Mouse (Mus musculus) heart, embryonic 14.5 days (tissue): ENCODE data around the gene Dagla. TPM values are rescaled to one million over a fixed set of nuclear protein-coding genes. Genes with fewer than 3 reads are reported as not detected.

Experiments
- ATAC-seq: fragments of 200-750 bp; cut with Nextera tagmentation; 2 replicates; pipeline ENCODE4 v1.8.0; 2017; ENCODE audit warnings: low read depth, moderate TSS enrichment; ENCODE audit not compliant: insufficient number of reproducible peaks, insufficient read depth, low FRiP score
- H3K27ac ChIP-seq, 2 experiments: fragments of 200-500 bp in 1 of 2; fragments of 300-500 bp in 1 of 2; sonication (generic) in 1 of 2; replicated peaks in 1 of 2; 2 replicates each; pipeline ENCODE4 v1.5.1; 2012 to 2014; ENCODE audit warnings: low read depth in 2 of 2, low read length in 2 of 2, control low read depth in 1 of 2, mild to moderate bottlenecking in 1 of 2, mixed read lengths in 1 of 2; ENCODE audit not compliant: control insufficient read depth in 1 of 2, insufficient read depth in 1 of 2
- H3K27me3 ChIP-seq: fragments of 300-500 bp; sonication (generic); 2 replicates; pipeline ENCODE4 v1.6.1; 2014; ENCODE audit warnings: mild to moderate bottlenecking, low read length, control low read depth; ENCODE audit not compliant: control insufficient read depth, insufficient read depth
- H3K36me3 ChIP-seq: fragments of 300-500 bp; sonication (generic); 2 replicates; pipeline ENCODE4 v1.6.1; 2014; ENCODE audit warnings: mild to moderate bottlenecking, control low read depth, low read length, mixed read lengths; ENCODE audit not compliant: control insufficient read depth, insufficient read depth
- H3K4me1 ChIP-seq, 2 experiments: fragments of 200-500 bp in 1 of 2; fragments of 300-500 bp in 1 of 2; sonication (generic) in 1 of 2; 2 replicates each; pipeline ENCODE4 v1.6.1; 2012 to 2014; ENCODE audit warnings: low read length in 2 of 2, control low read depth in 1 of 2, mixed read lengths in 1 of 2; ENCODE audit not compliant: control insufficient read depth in 2 of 2, insufficient read depth in 2 of 2
- H3K4me2 ChIP-seq: fragments of 300-500 bp; sonication (generic); 2 replicates; pipeline ENCODE4 v1.6.1; 2014; ENCODE audit warnings: mild to moderate bottlenecking, low read length
- H3K4me3 ChIP-seq, 2 experiments: fragments of 200-500 bp in 1 of 2; fragments of 300-500 bp in 1 of 2; sonication (generic) in 1 of 2; 2 replicates each; pipeline ENCODE4 v1.5.1; 2012 to 2014; ENCODE audit warnings: low read length in 2 of 2, mild to moderate bottlenecking in 2 of 2, control low read depth in 1 of 2, low read depth in 1 of 2, moderate library complexity in 1 of 2; ENCODE audit not compliant: control insufficient read depth in 1 of 2, insufficient read depth in 1 of 2
- H3K9ac ChIP-seq: fragments of 300-500 bp; sonication (generic); 2 replicates; pipeline ENCODE4 v1.6.1; 2014; ENCODE audit warnings: mild to moderate bottlenecking, low read length
- H3K9me3 ChIP-seq: fragments of 300-500 bp; sonication (generic); 2 replicates; pipeline ENCODE4 v1.6.1; 2016; ENCODE audit warnings: low read length, control low read depth; ENCODE audit not compliant: control insufficient read depth
- WGBS: fragments of 180-500 bp; shearing (Covaris S2); extraction: QIAGEN DNeasy Blood & Tissue Kit; methylation state at CpG from one replicate; pipeline ENCODE4 v1.1.7; 2014; 5-methylcytosine and 5-hydroxymethylcytosine counted together
- polyA plus RNA-seq: library from polyadenylated mRNA; unstranded; fragments of >200 nt; fragmentation: Nextera tagmentation; extraction: Ambion mirVana; gene quantifications from 2 replicates; pipeline ENCODE4 v1.2.1, GENCODE M21; 2014

Gene Dagla
- polyA plus RNA-seq, 1 experiment from 2014 or later, result 0.82 TPM

DNA sequence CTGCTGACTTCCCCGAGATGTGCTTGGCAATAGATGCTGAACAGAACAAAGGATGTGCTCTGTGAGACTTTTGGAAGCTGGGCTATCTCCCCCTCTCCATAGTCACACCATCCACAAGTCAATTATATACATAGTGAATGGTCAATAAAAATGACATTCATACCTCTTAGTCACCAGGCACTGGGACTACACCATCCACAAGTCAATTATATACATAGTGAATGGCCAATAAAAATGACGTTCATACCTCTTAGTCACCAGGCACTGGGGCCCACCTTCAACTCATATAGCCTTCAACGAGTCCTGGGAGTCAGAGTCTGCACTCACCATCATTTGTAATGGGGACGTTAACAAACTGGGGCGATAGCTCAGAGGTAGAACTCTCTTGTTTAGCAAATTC, 19.2 kb upstream of the Dagla start:
- Histone ChIP-seq H3K4me1 (peaks cover 0 to 2% of the 10 kb centered on the region in 2 experiments; a peak in 1 of 4 replicates), H3K9ac (no peak overlapping the region), H3K36me3 (no peaks in the 10 kb centered on the region), H3K4me2 (no peak overlapping the region), H3K9me3 (no peaks in the 10 kb centered on the region), H3K4me3 (no peak overlapping the region), H3K27ac (no peak overlapping the region), H3K27me3 (peaks cover 7% of the 10 kb centered on the region; the same call in 1 of the 2 replicates)
- 74% methylated on average over 5 of the region's 5 CpGs for WGBS
- no peak for ATAC-seq

GRCm38 (mm10) chr19:10323362-10323837, 18.7 kb upstream of the Dagla start:
- 31% methylated on average over 9 of the region's 9 CpGs for WGBS
- Histone ChIP-seq H3K4me2 (no peak overlapping the region), H3K4me3 (no peak overlapping the region), H3K27ac (no peak overlapping the region), H3K9me3 (no peaks in the 10 kb centered on the region), H3K9ac (no peak overlapping the region), H3K27me3 (0 out of 2 replicates have a peak, but pooled peaks cover 3% of the 10 kb centered on the region), H3K4me1 (peaks cover 0 to 2% of the 10 kb centered on the region in 2 experiments; a peak in 1 of 4 replicates), H3K36me3 (no peaks in the 10 kb centered on the region)
- no peak for ATAC-seq

GRCm38 (mm10) chr19:10317795-10318194, 13.1 kb upstream of the Dagla start:
- 0 out of 4 replicates have a peak overlapping the region, but pooled peaks of 1 of the 2 experiments have one; percentile 3 for H3K27ac ChIP-seq
- H3K9me3 ChIP-seq, result no peaks in the 10 kb centered on the region
- 52% methylated on average over 4 of the region's 4 CpGs for WGBS
- no peak; the same call in 1 of the 2 replicates for ATAC-seq
- no peaks in the 10 kb centered on the region for H3K36me3 ChIP-seq
- H3K9ac ChIP-seq, result no peak overlapping the region
- H3K4me1 ChIP-seq, result peaks cover 0 to 2% of the 10 kb centered on the region in 2 experiments; a peak in 1 of 4 replicates
- no peak overlapping the region for H3K4me3 ChIP-seq
- H3K4me2 ChIP-seq, result no peak overlapping the region
- no peaks in the 10 kb centered on the region for H3K27me3 ChIP-seq

- no peaks in the 10 kb centered on the region for H3K9me3 ChIP-seq
- H3K27ac ChIP-seq, result 0 out of 4 replicates have a peak overlapping the region, but pooled peaks of 1 of the 2 experiments have one; percentile 3
- H3K36me3 ChIP-seq, result no peaks in the 10 kb centered on the region
- H3K4me2 ChIP-seq, result no peak overlapping the region
- H3K4me1 ChIP-seq, result peaks cover 0 to 2% of the 10 kb centered on the region in 2 experiments; a peak in 1 of 4 replicates
- no peaks in the 10 kb centered on the region for H3K27me3 ChIP-seq
- H3K4me3 ChIP-seq, result no peak overlapping the region
- WGBS, result 87% methylated on average over 2 of the region's 2 CpGs
- no peak for ATAC-seq
- H3K9ac ChIP-seq, result no peak overlapping the region
Observed at GRCm38 (mm10) chr19:10317358-10317757, 12.7 kb upstream of the Dagla start.

- WGBS, result 70% methylated on average over 4 of the region's 4 CpGs
- no peaks in the 10 kb centered on the region for H3K36me3 ChIP-seq
- H3K4me3 ChIP-seq, result no peak overlapping the region
Observed at GRCm38 (mm10) chr19:10316956-10317355, 12.3 kb upstream of the Dagla start.

DNA sequence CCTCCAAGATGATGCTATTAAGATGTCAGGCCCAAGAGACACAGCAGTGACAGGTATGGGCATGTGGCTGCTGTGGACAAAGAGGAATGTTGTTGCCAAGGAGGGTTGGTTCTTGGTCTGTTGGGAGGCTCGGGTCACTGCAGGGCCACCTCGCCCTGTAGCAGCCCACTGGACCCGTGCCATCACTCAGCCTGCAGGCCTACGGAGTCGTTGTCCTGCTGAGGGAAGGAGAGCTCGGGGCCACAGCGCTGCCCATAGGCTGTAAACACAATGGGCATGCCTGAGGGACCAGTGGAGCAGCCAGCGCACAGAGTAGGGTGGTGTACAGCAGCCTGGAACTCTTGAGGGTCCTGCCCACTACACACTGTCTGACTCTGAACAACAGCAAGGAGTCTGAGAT, 7.4 kb upstream of the Dagla start:
- Histone ChIP-seq H3K36me3 (no peaks in the 10 kb centered on the region), H3K27ac (no peak overlapping the region), H3K4me2 (no peak overlapping the region), H3K9ac (no peak overlapping the region), H3K4me1 (no peaks in the 10 kb centered on the region), H3K4me3 (no peak overlapping the region), H3K27me3 (no peaks in the 10 kb centered on the region), H3K9me3 (no peaks in the 10 kb centered on the region)
- no peak for ATAC-seq
- 74% methylated on average over 8 of the region's 8 CpGs for WGBS

More at GRCm38 (mm10) chr19:10316956-10317355, 12.3 kb upstream of the Dagla start:
- no peak overlapping the region for H3K4me2 ChIP-seq
- no peaks in the 10 kb centered on the region for H3K9me3 ChIP-seq
- H3K9ac ChIP-seq, result no peak overlapping the region
- H3K27ac ChIP-seq, result no peak overlapping the region
- H3K27me3 ChIP-seq, result no peaks in the 10 kb centered on the region
- H3K4me1 ChIP-seq, result peaks cover 0 to 2% of the 10 kb centered on the region in 2 experiments; a peak in 1 of 4 replicates
- no peak for ATAC-seq

DNA sequence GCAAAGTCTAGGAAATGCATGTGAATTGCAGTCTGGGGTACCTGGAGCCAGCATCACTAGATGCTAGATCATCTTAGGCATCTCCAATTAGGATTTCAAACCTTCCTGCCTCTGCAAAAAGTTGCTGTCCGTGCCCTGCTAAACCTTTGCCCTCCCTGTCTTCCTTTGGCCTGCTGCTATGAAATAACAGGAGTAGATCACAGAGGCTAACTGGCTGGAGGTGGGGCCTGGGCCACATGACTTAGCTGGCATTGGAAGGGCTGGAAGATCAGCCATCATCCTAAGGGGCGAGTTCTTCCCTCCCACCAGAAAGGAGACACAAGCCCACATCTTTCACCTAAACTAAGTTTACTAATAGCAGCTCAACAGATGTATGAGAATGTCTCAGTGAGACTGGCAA, 4.3 kb upstream of the Dagla start:
- H3K4me1 ChIP-seq, result peaks cover 7 to 8% of the 10 kb centered on the region in 2 experiments; a peak in 3 of 4 replicates
- H3K36me3 ChIP-seq, result no peaks in the 10 kb centered on the region
- no peak overlapping the region for H3K4me3 ChIP-seq
- H3K9ac ChIP-seq, result no peak overlapping the region
- H3K27ac ChIP-seq, result no peak overlapping the region
- no peak for ATAC-seq
- WGBS, result 40% methylated on average over 2 of the region's 2 CpGs
- H3K4me2 ChIP-seq, result no peak overlapping the region
- peaks cover 4% of the 10 kb centered on the region for H3K27me3 ChIP-seq
- H3K9me3 ChIP-seq, result no peaks in the 10 kb centered on the region

GRCm38 (mm10) chr19:10307941-10308340, 3.3 kb upstream of the Dagla start:
- H3K27ac ChIP-seq, result no peak overlapping the region
- H3K9ac ChIP-seq, result no peak overlapping the region
- ATAC-seq, result no peak
- H3K27me3 ChIP-seq, result peaks cover 7% of the 10 kb centered on the region
- no peaks in the 10 kb centered on the region for H3K9me3 ChIP-seq
- no peak overlapping the region for H3K4me2 ChIP-seq
- WGBS, result 49% methylated on average over 6 of the region's 6 CpGs
- H3K4me1 ChIP-seq, result peaks cover 7 to 9% of the 10 kb centered on the region in 2 experiments; a peak in 3 of 4 replicates
- no peak overlapping the region for H3K4me3 ChIP-seq
- no peaks in the 10 kb centered on the region for H3K36me3 ChIP-seq
